Mouse (Mus musculus) layer of hippocampus, adult 8-10 months (tissue): ENCODE data around the gene Gins3. TPM values are rescaled to one million over a fixed set of nuclear protein-coding genes. Genes with fewer than 3 reads are reported as not detected.
"Not testable (repeated sequence)": the region's sequence is repeated elsewhere in the genome, so short reads cannot be mapped to it uniquely, and the experiment has no call there.

Source experiments
- DNase-seq, 2 experiments: peaks; one replicate each; pipeline ENCODE4 v3.0.0; 2022; ENCODE audit warnings: low spot score in 2 of 2
- total RNA-seq, 4 experiments: library from RNA; stranded (reverse); gene quantifications; 2 replicates each; pipeline ENCODE4 v1.2.4; 2022

Gene Gins3
- total RNA-seq, 4 experiments from 2014 or later: 1.8 to 3.4 (median 2.5) TPM

DNA sequence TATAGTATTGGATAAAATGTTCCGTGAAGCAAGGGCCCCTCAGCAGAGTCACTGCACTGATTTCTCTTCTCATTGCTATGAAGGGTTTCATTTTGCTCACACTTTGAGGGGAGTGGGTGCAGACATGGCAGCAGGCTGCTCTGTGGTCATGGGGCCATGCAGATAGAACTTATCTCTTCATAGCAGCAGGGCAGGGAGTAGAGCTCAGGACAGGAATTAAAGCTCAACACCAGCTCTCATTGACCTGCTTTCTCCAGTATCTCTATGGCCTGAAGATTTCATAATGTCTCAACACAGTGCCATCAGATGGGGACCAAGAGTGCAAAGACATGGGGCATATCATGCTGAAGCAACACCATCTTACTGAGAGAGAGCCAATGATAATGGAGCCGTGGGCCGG lies 15.0 kb downstream of the Gins3 start:
- no peak for DNase-seq

DNA sequence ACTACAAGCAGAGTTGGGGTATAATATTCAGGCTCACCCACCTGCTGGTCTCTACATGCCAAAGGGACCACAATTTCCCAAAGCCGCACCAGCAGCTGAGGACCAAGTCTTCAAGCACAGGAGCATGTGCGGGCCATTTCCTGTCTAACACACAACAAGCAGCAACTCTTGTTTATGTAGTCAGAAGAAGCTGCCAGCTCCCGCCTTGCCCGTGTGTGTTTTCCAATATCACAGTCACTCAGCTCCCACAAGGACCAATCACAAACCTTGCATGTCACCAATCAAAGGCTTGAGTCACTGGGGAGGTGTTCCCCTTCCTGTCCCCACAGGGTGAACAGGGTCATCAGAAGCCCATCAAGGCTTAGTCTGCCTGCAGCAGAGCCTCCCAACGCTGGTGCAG lies 20.1 kb downstream of the Gins3 start:
- DNase-seq: no peak

DNA sequence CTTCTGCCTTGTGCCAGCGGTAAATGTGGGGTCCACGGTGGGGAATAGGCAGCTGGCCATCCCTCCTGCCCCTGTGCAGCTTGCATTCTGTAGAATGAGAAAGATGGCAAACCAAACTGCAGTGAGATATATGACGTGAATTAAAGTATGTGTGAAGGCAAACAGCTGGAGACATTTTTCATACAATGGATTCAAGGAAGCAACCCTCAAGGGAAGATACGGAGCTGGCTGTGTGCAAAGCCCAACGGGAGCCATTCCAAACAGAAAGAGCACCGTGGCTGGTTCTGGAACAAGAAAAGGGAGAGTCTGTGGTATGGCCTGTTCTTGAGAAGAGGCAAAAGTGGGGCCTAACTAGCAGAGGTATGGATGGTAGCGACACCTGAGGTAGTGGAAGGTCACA lies 22.6 kb downstream of the Gins3 start:
- DNase-seq: no peak

- no peak for DNase-seq
Measured at GRCm38 (mm10) chr8:95656316-95657002, 23.2 kb downstream of the Gins3 start.

DNA sequence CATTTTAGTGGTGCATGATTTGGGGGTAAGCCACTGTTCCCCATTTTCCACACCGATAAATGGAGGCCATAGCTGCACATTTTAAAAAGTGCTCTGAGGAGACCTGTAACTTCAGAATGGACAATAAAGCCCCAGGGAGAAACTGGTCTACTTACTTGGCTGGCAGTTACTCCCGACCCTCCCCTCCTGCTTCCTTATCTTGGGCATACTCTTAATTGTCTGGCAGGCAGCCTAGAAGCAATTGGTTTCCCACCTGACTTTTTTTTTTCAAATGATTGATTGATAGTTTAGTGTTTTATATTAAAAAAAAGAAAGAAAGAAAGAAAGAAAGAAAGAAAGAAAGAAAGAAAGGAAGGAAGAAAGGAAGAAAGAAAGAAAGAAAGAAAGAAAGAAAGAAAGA lies 24.3 kb downstream of the Gins3 start:
- no peak for DNase-seq

DNA sequence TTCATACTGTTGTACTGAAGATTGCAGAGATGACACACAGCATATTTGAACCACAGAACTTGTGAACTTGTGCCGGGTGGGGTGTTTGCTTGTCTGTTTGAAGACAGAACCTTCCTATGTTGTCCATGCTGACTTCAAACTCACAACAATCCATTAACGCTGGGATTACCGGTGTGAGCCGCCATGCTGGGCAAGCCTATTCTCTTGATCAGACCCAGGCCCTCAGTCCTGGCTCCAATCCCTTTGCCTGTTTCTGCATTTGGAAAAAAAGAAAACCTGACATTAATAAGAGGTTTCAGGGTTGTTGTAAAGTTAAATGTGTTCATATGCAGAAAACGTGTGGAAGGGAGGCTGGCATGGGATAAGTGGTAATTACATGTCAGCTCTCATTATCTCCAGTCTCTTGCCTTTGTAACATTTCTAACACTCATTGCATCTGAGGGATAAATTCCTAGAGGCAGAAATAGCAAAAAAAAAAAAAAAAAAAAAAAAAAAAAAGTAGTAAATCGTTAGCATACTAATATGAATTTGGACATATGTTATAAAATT lies 27.2 kb downstream of the Gins3 start:
- DNase-seq: no peak

GRCm38 (mm10) chr8:95661085-95661484 lies 27.8 kb downstream of the Gins3 start:
- no peak for DNase-seq

GRCm38 (mm10) chr8:95661575-95661974 lies 28.3 kb downstream of the Gins3 start:
- no peak for DNase-seq

DNA sequence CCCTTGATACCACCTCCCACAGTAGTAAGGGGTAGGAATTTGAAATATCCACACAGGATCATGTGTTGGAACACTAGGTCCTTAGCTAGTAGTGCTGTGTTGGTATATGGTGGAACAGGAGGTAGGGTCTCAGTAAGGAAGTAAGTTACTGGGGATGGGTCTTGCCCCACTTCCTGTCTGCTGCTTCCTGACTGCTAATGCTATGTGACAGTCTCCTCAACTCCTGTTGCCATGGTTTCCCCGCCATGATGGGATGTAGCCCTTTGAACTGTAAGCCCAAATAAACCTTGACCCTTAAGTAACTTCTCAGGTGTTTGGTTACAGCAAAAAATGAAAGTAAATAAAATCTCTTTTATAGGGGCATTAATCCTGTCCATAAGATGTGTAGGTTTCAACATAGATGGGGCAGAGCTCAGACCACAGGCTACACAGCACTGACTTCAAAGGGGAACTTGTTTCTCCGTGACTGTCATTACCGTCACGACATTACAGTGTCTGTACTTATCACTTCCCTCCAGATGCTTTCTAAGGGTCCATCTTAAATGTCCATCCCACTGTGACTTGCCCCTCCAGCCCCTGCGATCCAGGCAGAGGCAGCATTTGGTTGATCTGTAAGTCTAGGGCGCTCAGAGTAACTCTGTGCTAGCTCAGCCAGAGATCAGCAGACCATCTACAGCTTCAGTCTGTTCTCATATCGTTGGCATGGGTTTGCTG lies 29.8 kb downstream of the Gins3 start:
- no peak for DNase-seq

GRCm38 (mm10) chr8:95663599-95663949 lies 30.3 kb downstream of the Gins3 start:
- no peak for DNase-seq

GRCm38 (mm10) chr8:95665813-95666452 lies 32.7 kb downstream of the Gins3 start:
- not testable (repeated sequence) for DNase-seq

- DNase-seq: no peak
Measured at GRCm38 (mm10) chr8:95668163-95668958, 35.1 kb downstream of the Gins3 start.

DNA sequence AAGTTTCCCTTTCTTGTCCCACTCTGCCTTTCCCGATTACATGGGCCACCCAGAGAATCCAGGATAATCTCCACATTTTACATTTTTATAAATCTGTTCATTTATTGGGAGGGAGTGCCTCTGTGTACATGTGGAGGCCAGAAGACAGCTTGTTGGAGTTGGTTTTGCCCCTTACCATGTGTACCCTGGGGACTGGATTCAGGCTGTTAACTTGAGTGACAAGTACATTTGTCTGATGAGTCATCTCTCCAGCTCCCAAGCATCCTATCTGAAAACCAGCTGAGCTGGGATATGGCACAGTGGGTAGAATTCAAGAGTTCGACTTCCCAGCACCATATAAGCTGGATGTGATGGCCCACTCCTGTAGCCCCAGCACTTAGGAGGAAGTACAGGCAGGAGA lies 36.7 kb downstream of the Gins3 start:
- DNase-seq: no peak

DNA sequence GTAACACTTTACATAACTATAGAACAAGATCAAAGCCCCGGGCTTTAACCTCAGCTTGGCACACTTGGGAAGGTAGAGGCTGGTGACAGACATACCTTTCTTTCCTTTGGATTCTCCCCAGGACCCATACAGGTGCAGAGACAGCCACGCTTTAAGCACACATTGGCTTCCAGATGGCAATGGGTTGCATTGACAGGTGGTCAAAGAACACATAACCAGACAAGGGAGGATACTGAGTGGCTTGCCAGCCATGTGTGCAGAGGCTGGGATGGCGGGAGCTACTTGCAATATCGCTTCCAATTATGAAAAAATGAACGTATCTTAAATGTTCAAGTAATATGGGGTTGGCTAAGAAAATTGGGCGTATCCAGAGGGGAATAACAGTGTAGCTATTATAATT lies 38.6 kb downstream of the Gins3 start:
- DNase-seq: peak in 1 of 2 experiments; percentile 62

DNA sequence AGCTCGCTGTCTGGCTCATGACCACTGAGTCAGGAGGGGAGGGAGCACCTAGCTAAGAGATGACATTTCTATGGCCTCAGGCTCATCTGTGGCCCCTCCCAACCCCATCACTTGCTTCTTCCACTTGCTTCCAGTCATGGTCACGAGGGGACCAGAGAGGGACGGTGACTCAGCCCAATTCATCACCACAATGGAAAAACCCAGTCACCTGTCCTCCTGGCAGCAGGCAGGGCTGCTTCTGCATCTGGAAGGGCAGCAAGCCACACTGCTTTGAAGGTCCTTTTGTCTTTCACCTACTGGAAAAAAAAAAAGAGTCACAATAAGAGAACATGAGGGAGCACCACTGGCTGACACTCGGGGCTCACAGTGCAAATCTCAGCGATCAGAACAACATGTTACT lies 39.6 kb downstream of the Gins3 start:
- DNase-seq: no peak

DNA sequence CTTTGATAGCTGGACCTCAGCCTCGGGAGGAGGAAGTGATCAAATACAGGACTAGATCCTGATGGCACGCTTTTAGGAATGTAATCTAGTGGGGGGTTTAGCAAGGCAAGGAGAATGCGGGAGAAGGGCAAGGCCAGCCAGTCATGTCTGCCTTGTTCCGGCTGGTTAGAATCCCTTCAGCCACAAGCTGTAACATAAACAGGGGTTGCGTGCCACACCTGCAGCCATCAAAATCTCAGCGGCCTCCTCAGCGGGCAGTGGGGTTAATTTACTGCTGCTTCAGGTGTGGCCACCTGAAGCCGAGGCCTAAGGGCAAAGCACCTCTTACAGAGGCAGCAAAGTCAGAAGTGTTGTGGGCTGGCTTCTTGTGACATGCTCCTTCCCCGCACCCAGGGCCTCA lies 43.4 kb downstream of the Gins3 start, which contains the start of gene Ndrg4:
Gene Ndrg4 (plus strand): TSS at position 350 of the 400 bp plus-strand sequence.
- DNase-seq: no peak

GRCm38 (mm10) chr8:95677591-95678023 lies 44.4 kb downstream of the Gins3 start:
- DNase-seq: no peak

DNA sequence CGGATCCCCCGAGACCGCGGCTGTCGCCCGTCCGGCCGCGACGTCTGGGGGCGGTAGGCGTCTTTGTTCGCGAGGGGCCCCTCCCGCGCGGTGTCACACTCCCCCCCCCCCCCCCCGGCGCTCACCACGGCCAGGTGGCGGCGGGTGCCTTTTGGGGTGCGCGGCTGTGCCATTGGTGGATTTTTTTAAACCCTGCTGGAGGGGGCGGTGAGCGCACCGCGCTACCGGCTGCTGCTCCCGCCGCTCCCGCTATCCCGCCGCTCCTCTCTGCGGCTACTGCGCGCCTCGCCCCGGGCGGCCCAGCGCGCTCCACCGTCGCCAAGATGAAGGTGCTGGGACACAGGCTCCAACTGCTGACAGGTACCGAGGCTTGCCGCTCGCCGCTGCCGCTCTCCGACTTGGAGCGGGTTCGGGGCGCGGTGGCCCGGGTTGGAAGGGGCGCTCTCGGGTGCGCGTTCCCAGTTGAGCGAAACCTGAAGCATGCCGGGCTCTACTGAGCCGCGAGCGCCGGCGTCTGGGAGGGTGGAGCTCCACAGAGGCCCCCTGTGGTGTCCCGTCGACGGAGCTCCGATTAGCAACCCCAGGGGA lies 44.9 kb downstream of the Gins3 start:
- DNase-seq: peak in 1 of 2 experiments; percentile 47

- DNase-seq: no peak
Measured at GRCm38 (mm10) chr8:95688073-95688672, 54.9 kb downstream of the Gins3 start.

- no peak for DNase-seq
Measured at GRCm38 (mm10) chr8:95690929-95691541, 57.8 kb downstream of the Gins3 start.
